Mouse (Mus musculus) frontal cortex, postnatal 25 days (tissue): ENCODE results near the gene Abcb8.
A peak's percentile ranks its signal among the peaks of the same experiment; 100 is the strongest.

Experiments used
- DNase-seq, 2 experiments: peaks; one replicate each; pipeline ENCODE4 v3.0.0; 2022; ENCODE audit warnings: low spot score in 2 of 2

Abcb8 gene

DNA sequence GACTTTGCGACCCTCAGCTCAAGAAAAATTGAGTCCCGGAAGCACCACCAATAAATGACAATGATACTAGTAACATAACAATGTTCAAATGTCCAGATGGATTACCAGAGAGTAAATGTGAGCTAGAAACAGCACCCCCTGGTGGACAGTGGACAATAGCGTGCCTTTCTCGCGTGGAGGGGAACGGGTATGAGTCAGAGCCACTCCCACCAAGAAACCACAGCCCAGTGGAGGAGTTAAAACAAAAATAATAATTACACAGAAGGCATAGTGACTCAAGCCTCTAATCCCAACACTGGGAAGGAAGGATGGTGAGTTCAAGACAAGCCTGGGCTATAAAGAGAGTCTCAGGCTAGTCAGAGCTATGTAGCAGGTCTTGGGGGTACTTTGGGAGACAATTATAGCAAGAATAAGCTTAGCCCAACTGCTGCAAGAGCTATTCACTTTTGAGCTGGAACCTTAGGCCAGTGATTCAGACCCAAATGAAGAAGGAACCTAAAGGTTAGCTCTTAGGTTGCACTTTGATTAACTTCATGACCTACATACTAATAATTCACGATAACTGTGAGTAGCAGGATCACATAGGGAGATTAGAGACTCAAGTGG is at the start of gene Abcb8:
Gene Abcb8, plus strand, starts transcription at position 272 of the 606 bp plus-strand sequence.
- DNase-seq, result peak; percentile 58 to 86

- no peak for DNase-seq
Observed at GRCm38 (mm10) chr5:24343977-24344436, 49.5 kb upstream of the Abcb8 start.

- DNase-seq, result no peak
Observed at GRCm38 (mm10) chr5:24344477-24345051, 48.9 kb upstream of the Abcb8 start.

DNA sequence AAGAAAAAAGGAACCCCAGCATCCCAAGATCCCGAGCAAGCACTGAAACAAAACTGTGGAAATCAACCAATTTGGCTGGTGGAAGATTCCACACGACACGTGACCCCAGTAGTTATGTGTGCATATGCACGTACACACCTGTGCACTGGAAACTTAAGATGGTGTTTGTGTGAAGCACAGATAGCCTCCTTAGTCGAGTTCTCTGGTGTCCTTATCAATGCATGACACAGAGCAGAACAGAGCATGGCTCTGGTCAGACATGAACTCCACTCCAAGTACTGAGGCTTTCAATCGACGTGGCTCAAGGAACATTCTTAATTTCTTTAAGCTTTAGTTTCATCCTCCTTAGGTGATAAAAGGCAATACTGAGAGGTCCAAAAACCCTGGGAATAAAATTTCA is 47.1 kb upstream of the Abcb8 start:
- DNase-seq, result no peak

DNA sequence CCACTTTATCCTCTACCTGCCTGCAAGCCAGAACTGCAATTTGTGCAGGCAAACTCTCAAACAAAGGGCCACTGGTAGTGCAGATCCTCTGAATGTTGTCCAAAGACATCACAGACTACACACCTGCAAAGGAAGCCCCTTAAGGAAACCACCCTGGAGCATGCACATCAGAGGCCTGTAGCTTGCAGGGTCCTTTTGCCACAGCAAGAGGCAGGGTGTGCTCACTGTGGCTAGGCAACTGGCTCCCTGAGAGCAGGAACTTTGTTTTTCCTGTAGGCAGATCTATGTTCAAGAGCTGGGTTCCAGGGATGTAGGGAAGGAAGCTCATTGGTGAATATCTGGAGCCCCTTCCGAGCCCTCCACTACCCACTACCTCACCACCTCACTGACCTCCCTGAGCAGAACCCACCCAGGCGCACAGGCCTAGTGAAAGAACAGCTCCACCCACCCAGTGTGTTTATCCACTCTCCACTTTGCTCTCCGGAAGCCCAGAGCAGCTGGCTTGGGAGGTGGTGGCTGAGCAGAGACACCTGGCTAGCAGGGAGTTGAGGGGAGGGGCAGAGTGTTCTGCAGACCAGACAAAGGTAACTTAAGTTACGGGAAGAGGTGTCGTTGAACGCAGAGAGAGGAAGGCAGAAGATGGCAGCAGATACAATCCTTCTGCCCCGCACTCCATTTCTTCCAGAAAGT is 46.1 kb upstream of the Abcb8 start:
- no peak for DNase-seq

GRCm38 (mm10) chr5:24348128-24348527 is 45.3 kb upstream of the Abcb8 start:
- DNase-seq, result peak in 1 of 2 experiments; percentile 38

DNA sequence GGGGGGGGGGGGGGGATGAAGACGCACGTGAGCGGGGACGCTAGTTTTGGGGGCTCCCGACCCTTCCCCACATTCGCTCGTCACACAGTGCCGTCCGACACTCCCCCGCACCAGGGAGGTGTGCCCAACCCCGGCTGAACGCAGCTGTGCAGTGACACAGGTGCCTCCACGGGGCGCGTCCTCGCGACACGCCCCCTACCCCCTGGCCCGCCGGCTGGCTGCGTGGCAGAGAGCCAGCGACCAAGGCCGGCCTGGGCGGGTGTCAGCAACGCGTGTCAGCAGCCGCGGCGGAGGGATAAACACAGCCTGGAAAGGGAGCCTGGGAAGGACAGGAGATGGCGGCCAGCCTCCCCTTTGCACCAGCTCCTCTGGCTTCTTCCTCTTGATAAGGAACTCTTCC is 44.9 kb upstream of the Abcb8 start:
- DNase-seq, result no peak

DNA sequence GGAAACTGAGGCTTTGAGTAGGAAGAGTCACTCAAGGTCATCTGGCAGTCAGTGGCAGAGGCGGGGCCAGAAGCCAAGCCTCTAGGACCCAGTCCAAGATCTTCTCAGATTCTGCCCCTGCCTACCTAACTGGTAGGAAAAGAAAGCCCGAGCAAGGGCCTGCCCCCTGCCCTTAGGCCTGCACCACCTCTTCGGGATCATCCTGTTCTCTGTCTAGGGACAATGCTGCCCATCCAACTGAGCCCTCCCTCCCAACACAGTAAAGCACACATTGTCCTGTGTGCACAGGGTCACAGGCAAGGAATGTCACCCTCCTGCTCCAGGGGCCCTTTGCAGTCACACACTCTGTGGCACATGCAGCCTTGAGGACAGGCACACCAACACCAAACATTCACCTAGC is 43.4 kb upstream of the Abcb8 start:
- no peak for DNase-seq

GRCm38 (mm10) chr5:24350531-24351250 is 42.8 kb upstream of the Abcb8 start:
- DNase-seq, result no peak

DNA sequence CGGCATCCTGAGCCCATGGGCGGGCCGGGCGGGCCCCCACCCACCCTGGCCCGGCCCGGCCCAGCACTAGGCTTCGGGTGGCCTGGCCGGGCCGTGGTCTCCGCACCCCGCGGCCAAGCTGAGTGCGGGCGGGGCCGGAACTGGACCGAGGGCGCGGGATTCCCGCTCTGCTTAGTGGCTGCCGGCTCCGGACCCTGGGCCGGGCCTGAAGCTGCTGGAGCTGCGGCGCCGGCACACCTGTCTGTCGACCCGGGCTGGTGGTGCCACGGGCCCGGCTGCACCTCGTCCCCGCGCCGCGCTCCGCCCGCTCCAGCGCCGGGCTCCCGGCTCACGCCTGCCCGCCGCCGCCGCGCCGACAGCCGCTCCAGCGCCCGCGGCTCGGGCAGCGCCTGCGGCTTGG is 42.2 kb upstream of the Abcb8 start, which contains the start of gene Kcnh2:
Gene Kcnh2, minus strand, starts transcription at position 327 of the 400 bp plus-strand sequence.
- DNase-seq, result no peak

GRCm38 (mm10) chr5:24351701-24352171 is 41.7 kb upstream of the Abcb8 start:
- DNase-seq, result peak; percentile 57 to 75

- DNase-seq, result no peak
Observed at GRCm38 (mm10) chr5:24352251-24352859, 41.1 kb upstream of the Abcb8 start.

GRCm38 (mm10) chr5:24353327-24353726 is 40.1 kb upstream of the Abcb8 start:
- DNase-seq, result no peak

DNA sequence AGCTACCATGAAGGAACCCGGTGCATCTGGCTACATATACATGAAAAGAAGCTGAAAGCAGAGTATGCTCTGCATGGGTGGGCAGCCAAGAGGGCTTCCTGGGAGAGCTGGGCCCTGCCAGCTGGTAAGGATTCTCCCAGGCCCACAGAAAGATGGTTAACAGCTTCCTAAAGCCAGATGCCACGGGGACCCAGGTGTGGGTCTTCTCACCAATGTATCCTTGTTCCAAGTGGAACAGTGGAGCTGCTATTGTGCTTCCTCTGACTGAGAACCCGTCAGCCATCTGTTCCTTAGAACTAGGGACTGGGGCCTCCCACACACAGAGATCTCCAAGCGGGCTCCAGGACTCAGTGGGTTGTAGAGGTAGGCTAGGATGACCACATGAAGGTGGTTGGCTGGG is 36.7 kb upstream of the Abcb8 start:
- no peak for DNase-seq

- DNase-seq, result no peak
Observed at GRCm38 (mm10) chr5:24357461-24357860, 36.0 kb upstream of the Abcb8 start.

GRCm38 (mm10) chr5:24360792-24361454 is 32.5 kb upstream of the Abcb8 start:
- peak; percentile 72 to 82 for DNase-seq

DNA sequence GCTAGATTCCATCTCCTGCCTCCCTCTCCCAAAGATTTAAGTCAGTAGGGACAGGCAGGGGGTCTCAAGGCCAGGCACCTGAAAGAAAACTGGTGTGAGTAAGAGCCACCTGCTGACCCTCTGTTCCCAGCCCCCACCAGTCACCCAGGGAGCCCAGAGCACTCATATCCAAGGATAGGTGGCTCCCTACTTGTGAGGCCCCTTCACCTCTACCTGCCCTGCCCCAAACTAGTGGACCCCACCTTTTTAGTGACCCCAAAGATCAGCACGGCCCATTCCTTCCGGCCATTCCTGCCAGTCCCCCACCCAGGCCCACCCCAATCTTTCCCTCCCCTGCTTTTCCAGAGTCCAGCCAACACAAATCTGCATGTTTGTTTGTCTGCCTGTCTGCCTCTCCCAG is 30.0 kb upstream of the Abcb8 start:
- DNase-seq, result no peak

- no peak for DNase-seq
Observed at GRCm38 (mm10) chr5:24364061-24364460, 29.4 kb upstream of the Abcb8 start.

GRCm38 (mm10) chr5:24364508-24364907 is 29.0 kb upstream of the Abcb8 start, which contains the start of gene Nos3:
Gene Nos3 (plus strand): TSS chr5:24364810.
- DNase-seq, result no peak

DNA sequence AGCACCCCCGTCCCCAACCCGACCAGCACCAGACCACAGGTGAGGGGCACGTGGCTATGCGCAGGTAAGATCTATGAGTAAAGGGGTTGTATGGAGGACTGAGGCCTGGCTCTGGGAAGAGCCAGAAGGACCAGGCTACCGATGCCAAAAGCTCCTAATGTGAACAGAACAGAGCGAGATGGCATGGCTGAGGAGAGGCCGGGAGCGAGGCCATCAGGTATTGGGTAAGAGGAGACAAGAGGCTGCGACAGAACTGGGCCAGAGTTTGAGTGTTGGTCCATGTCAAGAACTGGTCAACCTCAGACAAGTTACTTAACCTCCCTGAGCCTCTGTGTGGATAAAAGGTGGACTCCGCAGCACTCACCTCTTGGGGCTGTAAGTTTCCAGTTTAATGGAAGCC is 28.5 kb upstream of the Abcb8 start:
- no peak for DNase-seq

DNA sequence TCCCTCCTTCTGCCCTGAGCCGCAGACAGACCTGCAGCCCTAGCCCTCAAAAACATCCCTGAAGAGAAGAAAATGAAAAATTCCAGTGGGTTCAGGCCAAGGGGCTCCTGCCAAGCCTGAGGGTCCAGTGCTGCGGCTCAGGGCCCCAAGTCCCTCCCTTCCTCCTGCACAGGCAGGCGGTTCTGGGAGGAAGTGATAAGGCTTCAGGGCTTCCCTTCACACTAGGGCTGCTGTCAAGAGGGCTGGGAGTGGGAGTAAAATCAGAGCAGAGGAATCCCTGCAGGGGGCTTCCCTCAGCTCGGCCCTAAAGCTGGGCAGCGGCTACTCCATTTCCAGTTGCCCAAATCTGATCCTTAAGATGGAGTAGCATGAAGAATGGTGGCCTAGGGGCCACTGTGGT is 27.9 kb upstream of the Abcb8 start:
- DNase-seq, result no peak
